8 mouse cellular contexts compared by ENCODE assay signal in the genomic region with DNA sequence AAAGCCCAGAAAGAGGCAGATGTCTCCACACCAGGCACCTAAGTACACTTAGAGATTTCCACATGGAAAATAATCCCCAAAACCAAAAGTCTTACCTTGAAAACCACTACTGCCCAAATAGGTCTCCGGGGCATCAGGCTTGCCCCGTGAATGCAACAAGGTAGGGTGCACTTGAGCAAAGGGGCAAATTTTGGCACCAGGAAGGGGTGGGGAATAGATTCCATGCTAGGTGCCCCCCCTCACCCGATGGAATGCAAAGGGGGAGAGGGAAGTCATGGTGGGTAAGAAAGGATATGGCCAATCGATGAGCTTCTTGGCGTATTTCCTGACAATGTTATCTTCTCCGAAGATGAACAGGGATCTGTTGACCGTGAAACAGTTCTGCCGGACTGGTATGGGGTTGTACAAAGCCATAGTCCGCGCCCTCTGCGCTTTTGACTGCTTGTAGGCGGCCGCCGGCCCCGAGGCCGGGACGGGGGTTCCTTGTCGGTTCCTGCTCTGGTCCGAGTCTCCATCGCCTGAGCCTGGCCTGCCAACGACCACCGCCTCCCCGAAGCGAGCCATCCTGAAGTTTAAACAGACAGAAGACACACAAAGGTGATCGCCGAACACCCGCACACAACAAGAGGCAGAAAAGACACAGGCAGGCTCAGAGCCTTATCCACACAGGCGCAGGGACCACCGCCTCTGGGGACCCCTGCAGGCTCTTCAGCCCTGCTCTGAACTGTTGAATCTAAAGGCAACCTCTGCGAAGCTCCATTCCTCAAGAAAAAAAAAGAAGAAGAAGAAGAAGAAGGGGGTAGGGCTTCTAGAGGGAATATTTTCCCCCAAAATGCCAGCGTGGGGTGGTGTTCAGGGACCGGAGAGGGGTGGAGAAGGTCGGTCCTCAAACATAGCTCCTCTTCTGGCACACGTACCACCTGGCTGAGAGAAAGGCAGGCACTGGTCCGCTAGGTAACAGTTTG.
DNase-seq lines count a peak whose midpoint lies in the region; ATAC-seq and TF ChIP-seq lines count a peak whose summit lies in the region.

No protein-coding gene starts in this region.

- TF ChIP-seq EP300 in heart, postnatal 0 days (IDR thresholded peaks at IDR 0.05; ENCODE audit: low read depth), result no peak
- no peak for TF ChIP-seq EP300 in heart, adult 2 months (IDR thresholded peaks at IDR 0.05; ENCODE audit: insufficient read depth, low read depth, low read length)

- H3K36me3 ChIP-seq in heart, postnatal 0 days (replicated peaks; ENCODE audit: control insufficient read depth, insufficient read depth, low read length), result no peaks in the 10 kb centered on the region
- no peaks in the 10 kb centered on the region for H3K36me3 ChIP-seq in heart, adult 2 months (ENCODE audit: control insufficient read depth, insufficient read depth, low read length)
- no peaks in the 10 kb centered on the region for H3K36me3 ChIP-seq in embryonic facial prominence, embryonic 10.5 days (replicated peaks)
- H3K36me3 ChIP-seq in hindbrain, embryonic 15.5 days, result no peaks in the 10 kb centered on the region

- intact Hi-C loops in heart, adult 2 months (cut with DNase I), result loop anchor here (5.0 kb wide), 2 partner anchors 528 to 833 kb away; partner anchors contain the start of gene Teddm1a

- H3K9me3 ChIP-seq in heart, postnatal 0 days (replicated peaks; ENCODE audit: control insufficient read depth, low read length), result no peaks in the 10 kb centered on the region
- no peaks in the 10 kb centered on the region for H3K9me3 ChIP-seq in embryonic facial prominence, embryonic 10.5 days
- no peaks in the 10 kb centered on the region for H3K9me3 ChIP-seq in hindbrain, embryonic 15.5 days

- H3K9ac ChIP-seq in heart, postnatal 0 days (replicated peaks; ENCODE audit: low read depth, low read length), result no peak overlapping the region
- no peak overlapping the region for H3K9ac ChIP-seq in heart, adult 2 months (ENCODE audit: low read depth, low read length)
- peak overlapping the region; percentile 63 for H3K9ac ChIP-seq in hindbrain, embryonic 15.5 days

- H3K4me1 ChIP-seq in heart, postnatal 0 days (ENCODE audit: control insufficient read depth, insufficient read depth), result no peaks in the 10 kb centered on the region
- H3K4me1 ChIP-seq in heart, adult 2 months (ENCODE audit: control insufficient read depth, insufficient read depth, low read length), result no peaks in the 10 kb centered on the region
- H3K4me1 ChIP-seq in embryonic facial prominence, embryonic 10.5 days, result peaks cover 29% of the 10 kb centered on the region
- peaks cover 42% of the 10 kb centered on the region for H3K4me1 ChIP-seq in hindbrain, embryonic 15.5 days (replicated peaks)

- DNase-seq in heart, postnatal 0 days (ENCODE audit: low spot score), result no peak
- no peak for DNase-seq in heart, adult 2 months
- DNase-seq in embryonic facial prominence, embryonic 10.5 days (ENCODE audit: low spot score), result peak; percentile 21
- DNase-seq in neural tube, embryonic 10.5 days (ENCODE audit: extremely low spot score, low spot score), result peak; percentile 44
- DNase-seq in adrenal gland, adult 2 months, result no peak
- DNase-seq in thymus, postnatal 36 days, result no peak

- no peak overlapping the region for H3K27ac ChIP-seq in heart, postnatal 0 days (ENCODE audit: low read depth)
- H3K27ac ChIP-seq in heart, adult 2 months, result no peak overlapping the region
- H3K27ac ChIP-seq in embryonic facial prominence, embryonic 10.5 days (replicated peaks), result no peak overlapping the region
- peak overlapping the region; percentile 68 for H3K27ac ChIP-seq in hindbrain, embryonic 15.5 days (replicated peaks)

- H3K4me2 ChIP-seq in heart, postnatal 0 days (ENCODE audit: low read depth, low read length), result peak overlapping the region; percentile 52
- H3K4me2 ChIP-seq in hindbrain, embryonic 15.5 days, result peak overlapping the region; percentile 61

- ATAC-seq in heart, postnatal 0 days (ENCODE audit: insufficient read depth, low read depth), result no peak
- no peak for ATAC-seq in hindbrain, embryonic 15.5 days (ENCODE audit: low FRiP score, low read depth)
- no peak for ATAC-seq in megakaryocyte progenitor cell, adult 5-6 weeks (replicated peaks; ENCODE audit: poor library complexity)

- H3K79me2 ChIP-seq in heart, adult 2 months (replicated peaks; ENCODE audit: control insufficient read depth, insufficient read depth, low read length), result no peaks in the 10 kb centered on the region

- TF ChIP-seq CTCF in heart, postnatal 0 days (IDR thresholded peaks at IDR 0.05; ENCODE audit: low read depth), result no peak
- no peak for TF ChIP-seq CTCF in heart, adult 2 months (IDR thresholded peaks at IDR 0.05)

- WGBS in heart, postnatal 0 days, result 27% methylated on average over 35 of the region's 35 CpGs
- WGBS in heart, adult 2 months, result 31% methylated on average over 35 of the region's 35 CpGs
- 21% methylated on average over 35 of the region's 35 CpGs for WGBS in embryonic facial prominence, embryonic 10.5 days
- 15% methylated on average over 35 of the region's 35 CpGs for WGBS in hindbrain, embryonic 15.5 days

- peak overlapping the region; percentile 37 for H3K4me3 ChIP-seq in heart, postnatal 0 days (ENCODE audit: low read depth, low read length)
- no peak overlapping the region for H3K4me3 ChIP-seq in heart, adult 2 months
- peak overlapping the region; percentile 59 for H3K4me3 ChIP-seq in embryonic facial prominence, embryonic 10.5 days
- H3K4me3 ChIP-seq in hindbrain, embryonic 15.5 days, result peak overlapping the region; percentile 60

- peaks cover 68% of the 10 kb centered on the region for H3K27me3 ChIP-seq in heart, postnatal 0 days (ENCODE audit: control insufficient read depth, insufficient read depth, low read length)
- peaks cover 12% of the 10 kb centered on the region; the same call in 1 of the 2 replicates for H3K27me3 ChIP-seq in heart, adult 2 months (ENCODE audit: control insufficient read depth, insufficient read depth, low read length)
- peaks cover 76% of the 10 kb centered on the region for H3K27me3 ChIP-seq in embryonic facial prominence, embryonic 10.5 days (replicated peaks; ENCODE audit: low read depth, poor library complexity, severe bottlenecking)
- H3K27me3 ChIP-seq in hindbrain, embryonic 15.5 days, result peaks cover 10% of the 10 kb centered on the region

- no peak for TF ChIP-seq POLR2A in heart, adult 2 months (IDR thresholded peaks at IDR 0.05; ENCODE audit: insufficient read depth, low read depth, low read length)

Comparison
In these comparisons a context has a peak if more than half of its experiments do, and no peak if none do; other contexts are left out.
1. DNase-seq: peak in embryonic facial prominence, embryonic 10.5 days (single experiment) and neural tube, embryonic 10.5 days (single experiment); none in heart, postnatal 0 days (single experiment), heart, adult 2 months (0 of 2), adrenal gland, adult 2 months (single experiment) and thymus, postnatal 36 days (0 of 2).